In genomic region chr10:41866838-41867154, GRCm38 (mm10) we compare ENCODE assay signal across 12 mouse cellular contexts. TPM values are rescaled to one million over a fixed set of nuclear protein-coding genes. Genes with fewer than 3 reads are reported as not detected.
DNase-seq lines count a peak whose midpoint lies in the region; ATAC-seq and TF ChIP-seq lines count a peak whose summit lies in the region.
"Had no signal": no experiment of that assay in that cellular context is flagged by ENCODE, and none has a peak within 500 bp of the region (broad histone marks: within the 10 kb centered on the region; RNA-seq: fewer than 3 reads in every experiment).

No protein-coding gene starts in this region.

- no peaks in the 10 kb centered on the region for H3K27me3 ChIP-seq in forebrain, embryonic 12.5 days
- H3K27me3 ChIP-seq in forebrain, embryonic 11.5 days (ENCODE audit: control insufficient read depth, insufficient read depth, low read length) = no peaks in the 10 kb centered on the region
- no peaks in the 10 kb centered on the region for H3K27me3 ChIP-seq in heart, postnatal 0 days (ENCODE audit: control insufficient read depth, insufficient read depth, low read length)
- H3K27me3 ChIP-seq in heart, adult 2 months (ENCODE audit: control insufficient read depth, insufficient read depth, low read length) = no peaks in the 10 kb centered on the region
- no peaks in the 10 kb centered on the region for H3K27me3 ChIP-seq in myocyte (ENCODE audit: control insufficient read depth, insufficient read depth, insufficient read length)
- no peaks in the 10 kb centered on the region for H3K27me3 ChIP-seq in liver, postnatal 0 days (ENCODE audit: insufficient read depth, low read length)

- H3K79me2 ChIP-seq in heart, adult 2 months (replicated peaks; ENCODE audit: control insufficient read depth, insufficient read depth, low read length) = peaks cover 3% of the 10 kb centered on the region; the same call in 1 of the 2 replicates
- H3K79me2 ChIP-seq in myocyte (ENCODE audit: control insufficient read depth, insufficient read depth) = no peaks in the 10 kb centered on the region

- 0 out of 2 replicates have a peak overlapping the region, but pooled peaks have one; percentile 36 for H3K27ac ChIP-seq in forebrain, embryonic 12.5 days
- H3K27ac ChIP-seq in forebrain, embryonic 11.5 days (ENCODE audit: low read depth, low read length) = no peak overlapping the region
- peak overlapping the region; percentile 39 for H3K27ac ChIP-seq in heart, postnatal 0 days (ENCODE audit: low read depth)
- H3K27ac ChIP-seq in heart, adult 2 months = no peak overlapping the region
- no peak overlapping the region for H3K27ac ChIP-seq in liver, postnatal 0 days (ENCODE audit: low read depth)

- H3K4me3 ChIP-seq in forebrain, embryonic 12.5 days (replicated peaks) = no peak overlapping the region
- no peak overlapping the region for H3K4me3 ChIP-seq in forebrain, embryonic 11.5 days (ENCODE audit: low read depth, low read length)
- H3K4me3 ChIP-seq in heart, postnatal 0 days (ENCODE audit: low read depth, low read length) = no peak overlapping the region
- no peak overlapping the region for H3K4me3 ChIP-seq in heart, adult 2 months
- no peak overlapping the region for H3K4me3 ChIP-seq in myocyte
- no peak overlapping the region for H3K4me3 ChIP-seq in liver, postnatal 0 days (ENCODE audit: low read depth, low read length)

- H3K4me1 ChIP-seq in forebrain, embryonic 12.5 days = peaks cover 8% of the 10 kb centered on the region; the same call in 1 of the 2 replicates
- no peaks in the 10 kb centered on the region for H3K4me1 ChIP-seq in forebrain, embryonic 11.5 days (replicated peaks; ENCODE audit: control insufficient read depth, insufficient read depth, low read length)
- H3K4me1 ChIP-seq in heart, postnatal 0 days (ENCODE audit: control insufficient read depth, insufficient read depth) = peaks cover 8% of the 10 kb centered on the region; the same call in 1 of the 2 replicates
- peaks cover 14% of the 10 kb centered on the region for H3K4me1 ChIP-seq in heart, adult 2 months (ENCODE audit: control insufficient read depth, insufficient read depth, low read length)
- peaks cover 12% of the 10 kb centered on the region for H3K4me1 ChIP-seq in liver, postnatal 0 days (ENCODE audit: insufficient read depth)

- no peak for TF ChIP-seq EP300 in heart, postnatal 0 days (IDR thresholded peaks at IDR 0.05; ENCODE audit: low read depth)
- TF ChIP-seq EP300 in heart, adult 2 months (IDR thresholded peaks at IDR 0.05; ENCODE audit: insufficient read depth, low read depth, low read length) = no peak
- no peak for TF ChIP-seq EP300 in liver, postnatal 0 days (IDR thresholded peaks at IDR 0.05; ENCODE audit: low read depth)

- DNase-seq in forebrain, embryonic 11.5 days (ENCODE audit: low spot score) = no peak
- no peak for DNase-seq in heart, postnatal 0 days (ENCODE audit: low spot score)
- DNase-seq in heart, adult 2 months = no peak
- DNase-seq in layer of hippocampus, adult 9-11 months = peak; percentile 27
- no peak for DNase-seq in layer of hippocampus, adult 11-12 months (ENCODE audit: low spot score)
- DNase-seq in liver, postnatal 0 days = no peak
- DNase-seq: adrenal gland, adult 2 months; cerebellum, postnatal 25 days; left cerebral cortex, postnatal 4 days had no signal

- no peak overlapping the region for H3K4me2 ChIP-seq in forebrain, embryonic 12.5 days
- no peak overlapping the region for H3K4me2 ChIP-seq in forebrain, embryonic 11.5 days (ENCODE audit: low read depth, low read length, severe bottlenecking)
- H3K4me2 ChIP-seq in heart, postnatal 0 days (ENCODE audit: low read depth, low read length) = no peak overlapping the region
- H3K4me2 ChIP-seq in myocyte (ENCODE audit: low read depth) = peak overlapping the region; percentile 53
- no peak overlapping the region for H3K4me2 ChIP-seq in liver, postnatal 0 days (ENCODE audit: low read depth, low read length)

- intact Hi-C loops in heart, adult 2 months (cut with DNase I) = no loop called here

- H3K36me3 ChIP-seq in forebrain, embryonic 12.5 days (replicated peaks) = no peaks in the 10 kb centered on the region
- no peaks in the 10 kb centered on the region for H3K36me3 ChIP-seq in forebrain, embryonic 11.5 days (ENCODE audit: control insufficient read depth, insufficient read depth, low read length)
- no peaks in the 10 kb centered on the region for H3K36me3 ChIP-seq in heart, postnatal 0 days (replicated peaks; ENCODE audit: control insufficient read depth, insufficient read depth, low read length)
- peaks cover 2% of the 10 kb centered on the region; the same call in 1 of the 2 replicates for H3K36me3 ChIP-seq in heart, adult 2 months (ENCODE audit: control insufficient read depth, insufficient read depth, low read length)
- no peaks in the 10 kb centered on the region for H3K36me3 ChIP-seq in myocyte (ENCODE audit: control insufficient read depth, insufficient read depth)
- no peaks in the 10 kb centered on the region for H3K36me3 ChIP-seq in liver, postnatal 0 days (replicated peaks; ENCODE audit: insufficient read depth, low read length)

- no peak overlapping the region for H3ac ChIP-seq in myocyte (ENCODE audit: control insufficient read depth, insufficient read length)

- TF ChIP-seq CTCF in heart, postnatal 0 days (IDR thresholded peaks at IDR 0.05; ENCODE audit: low read depth) = no peak
- no peak for TF ChIP-seq CTCF in heart, adult 2 months (IDR thresholded peaks at IDR 0.05)
- no peak for TF ChIP-seq CTCF in liver, postnatal 0 days (IDR thresholded peaks at IDR 0.05; ENCODE audit: low read depth)

- no peak for TF ChIP-seq POLR2A in heart, adult 2 months (IDR thresholded peaks at IDR 0.05; ENCODE audit: insufficient read depth, low read depth, low read length)
- no peak for TF ChIP-seq POLR2A in myocyte (IDR thresholded peaks at IDR 0.05; ENCODE audit: insufficient read length, low read depth)

- no peak for ATAC-seq in forebrain, embryonic 12.5 days (ENCODE audit: low FRiP score)
- no peak for ATAC-seq in forebrain, embryonic 11.5 days (replicated peaks; ENCODE audit: low FRiP score)
- no peak for ATAC-seq in heart, postnatal 0 days (ENCODE audit: insufficient read depth, low read depth)
- no peak for ATAC-seq in liver, postnatal 0 days
- ATAC-seq: midbrain, embryonic 16.5 days had no signal

- no peak overlapping the region for H3K9ac ChIP-seq in forebrain, embryonic 12.5 days
- no peak overlapping the region for H3K9ac ChIP-seq in forebrain, embryonic 11.5 days (ENCODE audit: low read length)
- H3K9ac ChIP-seq in heart, postnatal 0 days (replicated peaks; ENCODE audit: low read depth, low read length) = no peak overlapping the region
- H3K9ac ChIP-seq in heart, adult 2 months (ENCODE audit: low read depth, low read length) = no peak overlapping the region
- H3K9ac ChIP-seq in liver, postnatal 0 days (replicated peaks) = no peak overlapping the region

- no peaks in the 10 kb centered on the region for H3K9me3 ChIP-seq in forebrain, embryonic 12.5 days
- no peaks in the 10 kb centered on the region for H3K9me3 ChIP-seq in forebrain, embryonic 11.5 days (ENCODE audit: control insufficient read depth, low read length)
- no peaks in the 10 kb centered on the region for H3K9me3 ChIP-seq in heart, postnatal 0 days (replicated peaks; ENCODE audit: control insufficient read depth, low read length)
- H3K9me3 ChIP-seq in liver, postnatal 0 days (ENCODE audit: low read length) = no peaks in the 10 kb centered on the region

TF ChIP-seq in myocyte, 11 proteins besides CTCF, POLR2A, EP300 and RAD21:
- TF ChIP-seq CEBPB (IDR thresholded peaks at IDR 0.05; ENCODE audit: insufficient read depth, poor library complexity, severe bottlenecking) = no peak
- TF ChIP-seq USF1 (IDR thresholded peaks at IDR 0.05; ENCODE audit: low read depth) = no peak
- TF ChIP-seq MYOD1 (IDR thresholded peaks at IDR 0.05; ENCODE audit: control insufficient read depth in 1 of 3, insufficient read length in 2 of 3, low read depth in 2 of 3) = no peak
- TF ChIP-seq POLR2AphosphoS2 (IDR thresholded peaks at IDR 0.05; ENCODE audit: insufficient read length, low read depth) = no peak
- TF ChIP-seq MAX (IDR thresholded peaks at IDR 0.05; ENCODE audit: low read depth) = no peak
- no peak for TF ChIP-seq SRF (IDR thresholded peaks at IDR 0.05; ENCODE audit: control insufficient read depth, insufficient read length, low read depth)
- TF ChIP-seq REST (IDR thresholded peaks at IDR 0.05; ENCODE audit: insufficient read depth, insufficient read length) = no peak
- TF ChIP-seq TCF3 (IDR thresholded peaks at IDR 0.05; ENCODE audit: insufficient read length, low read depth) = no peak
- no peak for TF ChIP-seq E2F4 (IDR thresholded peaks at IDR 0.05; ENCODE audit: insufficient read depth)
- no peak for TF ChIP-seq TCF12 (IDR thresholded peaks at IDR 0.05; ENCODE audit: insufficient read depth, poor library complexity, severe bottlenecking)
- no peak for TF ChIP-seq MYOG (IDR thresholded peaks at IDR 0.05; ENCODE audit: control insufficient read depth in 1 of 3, insufficient read depth in 1 of 3, insufficient read length in 2 of 3, low read depth in 2 of 3)

RNA-seq across cellular contexts. Expression of gene Sesn1, which starts 57.1 kb away (rescaled TPM):
- 29.0 and 34.0 TPM in 2 replicates for polyA plus RNA-seq in forebrain, embryonic 12.5 days (2016; fragmentation: Nextera tagmentation; extraction: Ambion mirVana)
- polyA plus RNA-seq in forebrain, embryonic 11.5 days (2014; fragmentation: Nextera tagmentation; extraction: Ambion mirVana) = 22.3 and 22.5 TPM in 2 replicates
- 68.2 and 108 TPM in 2 replicates for total RNA-seq in heart, postnatal 0 days (2014; rRNA removed; ENCODE audit: low replicate concordance)
- 44.5 and 48.3 TPM in 2 replicates for polyA plus RNA-seq in heart, postnatal 0 days (2015; fragmentation: Nextera tagmentation; extraction: Ambion mirVana)
- total RNA-seq in heart, adult 2 months (2021) = 100 to 1,000 TPM; 120 to 121 TPM
- polyA plus RNA-seq in heart, adult 2 months (2012; rRNA removed) = 47.8 and 79.5 TPM in 2 replicates
- 9.7 TPM for polyA plus RNA-seq in myocyte (2012; fragmentation: generic; extraction: Trizol)
- polyA plus RNA-seq in liver, postnatal 0 days (2015; fragmentation: Nextera tagmentation; extraction: Ambion mirVana) = 15.8 and 16.4 TPM in 2 replicates

RNA-seq across cellular contexts. Expression of gene Cep57l1, which starts 57.1 kb away (rescaled TPM):
- polyA plus RNA-seq in forebrain, embryonic 12.5 days (2016; fragmentation: Nextera tagmentation; extraction: Ambion mirVana) = 21.9 and 26.0 TPM in 2 replicates
- polyA plus RNA-seq in forebrain, embryonic 11.5 days (2014; fragmentation: Nextera tagmentation; extraction: Ambion mirVana) = 25.8 and 27.1 TPM in 2 replicates
- total RNA-seq in heart, postnatal 0 days (2014; rRNA removed; ENCODE audit: low replicate concordance) = 4.9 and 15.0 TPM in 2 replicates
- polyA plus RNA-seq in heart, postnatal 0 days (2015; fragmentation: Nextera tagmentation; extraction: Ambion mirVana) = 7.1 and 9.2 TPM in 2 replicates
- 1 to 10 TPM; 2.3 to 2.5 TPM for total RNA-seq in heart, adult 2 months (2021)
- polyA plus RNA-seq in heart, adult 2 months (2012; rRNA removed) = 0.86 and 1.3 TPM in 2 replicates
- 3.3 TPM for polyA plus RNA-seq in myocyte (2012; fragmentation: generic; extraction: Trizol)
- polyA plus RNA-seq in liver, postnatal 0 days (2015; fragmentation: Nextera tagmentation; extraction: Ambion mirVana) = 6.3 and 7.0 TPM in 2 replicates

Comparison
In these comparisons a context has a peak if more than half of its experiments do, and no peak if none do; other contexts are left out.
1. H3K27ac ChIP-seq: peak in forebrain, embryonic 12.5 days (single experiment) and heart, postnatal 0 days (single experiment); none in forebrain, embryonic 11.5 days (single experiment), heart, adult 2 months (single experiment) and liver, postnatal 0 days (single experiment).